Mouse (Mus musculus): ENCODE measurements at regions not wholly inside any gene's neighbourhood (a gene's known extent, or its start where the extent isn't known, plus 50 kb on each side); places are given as distances from the start of the nearest gene placed in this dataset.

- DNase-seq: no peak
Observed at GRCm38 (mm10) chr2:17290709-17291108, 440.6 kb downstream of the Nebl start.

- DNase-seq: peak; percentile 16
Observed at GRCm38 (mm10) chr2:17287598-17287997, 443.7 kb downstream of the Nebl start.

GRCm38 (mm10) chr2:17249960-17250359, 481.3 kb downstream of the Nebl start:
- DNase-seq: no peak

- no peak for DNase-seq
Observed at GRCm38 (mm10) chr2:17245821-17246220, 485.4 kb downstream of the Nebl start.

- DNase-seq: no peak
Observed at GRCm38 (mm10) chr2:17215607-17216006, 515.7 kb downstream of the Nebl start.

- no peak for DNase-seq
Observed at GRCm38 (mm10) chr2:17214881-17215280, 516.4 kb downstream of the Nebl start.

- peak; percentile 32 for DNase-seq
Observed at GRCm38 (mm10) chr2:17212566-17212965, 518.7 kb downstream of the Nebl start.

- no peak for DNase-seq
Observed at GRCm38 (mm10) chr2:17211105-17211504, 520.2 kb downstream of the Nebl start.

- DNase-seq: peak; percentile 53
Observed at GRCm38 (mm10) chr2:17193611-17194010, 537.7 kb downstream of the Nebl start.

- DNase-seq: no peak
Observed at GRCm38 (mm10) chr2:17189169-17189568, 542.1 kb downstream of the Nebl start.

GRCm38 (mm10) chr2:17187822-17188221, 543.4 kb downstream of the Nebl start:
- no peak for DNase-seq

GRCm38 (mm10) chr2:17183696-17184095, 547.6 kb downstream of the Nebl start:
- DNase-seq: no peak

GRCm38 (mm10) chr2:17181597-17181996, 549.7 kb downstream of the Nebl start:
- no peak for DNase-seq

GRCm38 (mm10) chr2:17168896-17169295, 562.4 kb downstream of the Nebl start:
- DNase-seq: no peak

- no peak for DNase-seq
Observed at GRCm38 (mm10) chr2:17165016-17165415, 566.2 kb downstream of the Nebl start.

GRCm38 (mm10) chr2:17158463-17158862, 572.8 kb downstream of the Nebl start:
- DNase-seq: peak; percentile 22

GRCm38 (mm10) chr2:17157336-17157735, 573.9 kb downstream of the Nebl start:
- DNase-seq: no peak

GRCm38 (mm10) chr2:17155596-17155995, 575.7 kb downstream of the Nebl start:
- DNase-seq: no peak

- no peak for DNase-seq
Observed at GRCm38 (mm10) chr2:17123626-17124025, 607.6 kb downstream of the Nebl start.

GRCm38 (mm10) chr2:17117292-17117691, 614.0 kb downstream of the Nebl start:
- no peak for DNase-seq

GRCm38 (mm10) chr2:17111177-17111576, 620.1 kb downstream of the Nebl start:
- DNase-seq: no peak

GRCm38 (mm10) chr2:17101161-17101560, 630.1 kb downstream of the Nebl start:
- no peak for DNase-seq

GRCm38 (mm10) chr2:17097546-17097945, 633.7 kb downstream of the Nebl start:
- DNase-seq: no peak

GRCm38 (mm10) chr2:17091454-17091853, 639.8 kb downstream of the Nebl start:
- no peak for DNase-seq

- DNase-seq: no peak
Observed at GRCm38 (mm10) chr2:17081266-17081665, 650.0 kb downstream of the Nebl start.

Measured in gastrocnemius, postnatal 25 days (tissue).